Mouse (Mus musculus) adrenal gland, adult 2 months (tissue): ENCODE results near the gene Ppcdc. TPM values are rescaled to one million over a fixed set of nuclear protein-coding genes. Genes with fewer than 3 reads are reported as not detected.
"Not testable (repeated sequence)": the region's sequence is repeated elsewhere in the genome, so short reads cannot be mapped to it uniquely, and the experiment has no call there.

Experiments used
- DNase-seq: peaks from one replicate; pipeline ENCODE4 v3.0.0; 2021
- polyA plus RNA-seq: library from polyadenylated mRNA; depleted of rRNA; stranded (reverse); fragments of >200 nt; gene quantifications from 2 replicates; pipeline ENCODE4 v1.2.3, GENCODE M21; 2012
- total RNA-seq, 2 experiments: library from RNA; stranded (reverse); gene quantifications; 2 replicates each; pipeline ENCODE4 v1.2.3; 2021

Gene Ppcdc
- total and polyA plus RNA-seq, 3 experiments: 21.7 to 43.9 (median 21.9) TPM

DNA sequence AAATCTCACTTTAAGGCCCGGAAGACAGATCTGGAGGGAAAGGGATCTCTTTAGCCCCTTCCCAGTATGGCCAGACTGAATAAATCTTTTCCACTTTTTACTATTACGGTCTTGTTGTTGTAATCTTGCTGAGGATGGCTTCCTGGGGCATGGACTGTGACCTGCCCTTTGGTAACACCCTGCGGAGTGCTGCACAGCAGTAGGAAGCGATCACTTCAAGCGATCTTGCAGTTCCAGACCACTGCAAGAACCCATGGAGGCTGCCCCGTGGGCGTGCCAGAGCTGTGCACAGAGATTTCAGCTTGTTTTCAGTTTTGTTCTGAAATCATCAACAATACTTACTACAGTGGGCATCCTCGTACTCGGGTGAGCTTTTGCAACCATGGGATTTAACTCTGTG, 8.7 kb downstream of the Ppcdc start:
- DNase-seq: no peak

DNA sequence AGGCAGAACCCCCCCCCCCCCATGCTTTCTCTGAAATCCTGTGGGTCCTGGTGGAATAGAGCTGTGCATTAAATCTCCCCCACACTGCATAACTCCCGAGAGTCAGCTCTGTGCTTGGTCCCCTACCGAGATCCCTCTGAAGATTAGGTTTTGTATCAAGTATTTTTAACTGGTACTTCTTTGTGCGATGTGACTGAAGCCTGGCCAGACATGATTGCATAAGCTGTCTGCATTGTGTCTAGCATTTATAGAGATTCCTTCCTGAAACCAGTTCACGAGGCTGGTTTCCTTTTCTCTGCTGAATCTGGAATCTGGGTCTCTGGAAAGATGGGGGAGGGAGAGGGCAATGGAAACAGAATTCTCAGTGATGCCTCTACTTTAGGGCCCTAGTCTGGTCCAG, 11.5 kb downstream of the Ppcdc start:
- DNase-seq: no peak

DNA sequence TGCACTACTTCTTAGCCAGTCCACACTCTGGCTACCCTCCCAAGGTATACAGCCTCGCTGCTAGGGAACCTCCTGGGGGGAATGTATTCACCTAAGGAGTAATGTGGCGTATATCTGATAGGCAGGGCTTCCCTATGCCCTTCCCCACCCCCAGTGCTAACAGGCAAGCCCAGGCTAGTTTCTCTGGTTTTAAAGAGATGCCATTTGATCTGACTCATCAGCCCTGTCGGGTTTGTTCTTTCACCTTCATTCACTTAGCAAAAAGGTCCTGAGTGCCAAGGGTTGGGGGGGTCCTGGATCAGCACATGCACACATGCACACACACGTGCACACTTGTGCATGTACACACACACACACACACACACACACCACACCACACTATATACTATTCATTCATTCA, 12.0 kb downstream of the Ppcdc start:
- DNase-seq: no peak

DNA sequence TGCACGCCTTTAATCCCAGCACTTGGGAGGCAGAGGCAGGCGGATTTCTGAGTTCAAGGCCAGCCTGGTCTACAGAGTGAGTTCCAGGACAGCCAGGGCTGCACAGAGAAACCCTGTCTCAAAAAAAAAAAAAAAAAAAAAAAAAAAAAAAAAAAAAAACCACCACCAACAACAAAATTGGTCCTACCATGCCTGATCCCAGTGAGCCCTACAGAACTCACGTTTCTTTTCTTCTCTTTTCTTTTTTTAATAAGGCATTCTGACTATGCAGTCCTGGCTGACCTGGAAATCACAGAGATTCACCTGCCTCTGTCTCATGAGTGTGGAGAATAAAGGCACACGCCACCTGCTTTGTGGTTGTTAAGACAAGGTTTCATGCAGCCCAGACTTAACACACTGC, 12.8 kb downstream of the Ppcdc start:
- not testable (repeated sequence) for DNase-seq

DNA sequence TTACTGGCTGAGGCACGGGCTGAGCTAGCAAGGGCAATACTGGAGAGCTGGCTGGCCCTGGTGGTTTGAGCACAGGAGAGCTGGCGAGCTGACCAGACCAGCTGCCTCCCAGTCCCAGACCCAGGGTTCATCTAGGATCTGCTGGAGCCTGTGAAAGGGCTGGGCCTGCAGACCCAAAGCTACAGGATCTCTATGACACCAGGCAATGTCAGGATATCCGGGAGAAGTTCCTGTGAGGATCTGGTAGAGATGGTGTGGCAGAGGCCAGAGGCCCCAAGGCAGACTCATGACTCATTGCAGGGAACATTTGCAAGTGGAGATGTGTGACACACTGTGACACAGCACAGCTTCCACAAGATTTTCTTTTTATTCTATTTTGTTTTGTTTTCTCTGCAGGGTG, 14.8 kb downstream of the Ppcdc start:
- DNase-seq: peak; percentile 80

DNA sequence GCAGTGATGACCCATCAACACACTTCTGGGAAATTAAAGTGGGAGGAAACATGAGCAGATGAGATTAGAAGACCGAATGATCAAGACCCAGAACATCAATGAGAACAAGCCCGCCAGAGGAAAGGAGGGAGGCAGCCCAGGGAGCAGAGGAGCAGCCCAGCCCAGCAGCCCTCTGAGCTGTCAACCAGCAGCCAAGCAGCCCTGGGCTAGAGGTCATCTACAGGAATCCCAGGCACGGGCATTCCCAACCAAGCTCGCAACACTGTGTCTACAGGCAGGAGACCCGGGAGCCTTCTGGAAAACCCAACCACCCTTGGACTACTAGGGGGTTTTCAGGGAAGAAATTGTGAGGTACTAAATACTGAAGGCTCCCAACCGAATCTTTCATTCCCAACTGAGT, 15.9 kb downstream of the Ppcdc start:
- no peak for DNase-seq

DNA sequence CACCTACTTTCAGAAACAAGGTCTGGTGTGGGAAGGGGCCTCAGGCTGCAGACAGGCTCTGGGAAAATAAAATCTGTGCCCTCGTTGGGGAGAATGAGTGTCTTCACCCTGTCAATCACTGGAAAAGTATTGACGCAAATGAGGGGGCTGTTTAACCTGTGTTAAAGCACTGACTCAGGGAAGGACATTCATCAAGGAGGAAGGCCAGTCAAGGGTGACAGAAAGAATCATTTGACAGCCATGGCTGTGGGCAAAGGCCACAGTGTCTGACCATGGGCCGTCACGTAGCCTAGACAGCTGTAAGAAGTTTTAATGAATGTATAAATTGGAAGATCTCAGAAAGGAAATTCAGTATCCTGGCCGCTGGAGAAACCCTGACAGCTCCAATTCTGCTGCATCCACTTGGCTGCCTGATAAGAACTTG, 18.2 kb downstream of the Ppcdc start:
- DNase-seq: peak; percentile 73

DNA sequence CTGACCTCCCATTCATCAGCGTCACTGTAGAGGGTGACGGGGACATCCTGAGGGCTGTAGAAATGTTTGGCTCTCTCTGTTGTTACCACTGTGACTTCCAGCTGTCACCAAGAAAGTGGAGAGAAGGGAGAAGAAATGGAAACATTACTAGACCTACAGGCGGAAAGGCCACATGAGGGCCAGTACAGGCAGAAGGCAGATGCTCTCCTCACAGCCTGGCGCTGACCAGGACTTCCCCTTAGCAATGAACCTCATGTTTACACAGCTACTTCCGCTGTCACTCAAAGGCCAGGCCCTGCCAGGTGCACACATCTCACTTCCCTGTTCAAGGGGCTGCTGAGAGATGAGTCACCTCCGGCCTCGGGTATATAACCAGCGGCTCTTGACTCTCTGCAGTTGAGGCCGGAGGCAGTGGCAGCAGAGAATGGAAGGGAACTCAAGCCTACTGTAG, 18.8 kb downstream of the Ppcdc start:
- DNase-seq: peak; percentile 85

DNA sequence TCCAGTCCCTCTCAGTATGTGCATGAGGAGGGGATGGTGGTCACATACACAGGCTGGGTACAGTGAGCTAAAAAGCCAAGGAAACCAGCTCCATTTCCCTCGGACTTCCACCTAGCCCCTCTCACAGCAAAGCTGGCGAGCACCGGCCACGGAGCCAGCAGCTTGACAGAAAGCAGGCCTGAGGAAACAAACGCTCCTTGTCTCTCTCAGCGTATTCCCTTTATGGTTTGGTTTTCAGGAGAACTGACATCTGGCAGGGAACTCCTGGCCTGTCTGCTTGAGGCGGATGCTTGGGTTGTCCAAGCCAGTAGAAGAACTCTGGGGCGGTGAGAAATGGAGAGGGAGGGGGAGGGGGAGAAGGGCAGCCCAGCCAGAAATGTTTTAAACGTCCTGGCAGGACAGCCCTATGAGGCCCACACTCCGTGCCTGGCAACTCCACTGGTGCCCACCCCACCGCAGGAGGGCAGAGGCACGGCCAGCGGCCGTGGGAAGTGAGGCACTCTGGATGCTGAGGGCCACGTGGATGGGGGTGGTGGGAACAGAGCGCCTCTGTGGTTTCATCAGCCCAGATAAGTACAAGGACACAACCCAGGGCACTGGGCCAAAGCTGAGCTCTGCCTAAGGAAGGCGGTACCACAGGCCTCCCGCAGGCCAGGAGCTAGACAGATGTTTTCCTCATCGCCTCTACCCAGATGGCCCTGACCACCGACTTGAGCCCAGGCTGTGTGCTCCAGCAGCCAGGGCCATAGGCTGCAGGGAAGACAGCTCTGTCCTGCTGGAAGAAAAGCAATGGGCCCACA, 19.4 kb downstream of the Ppcdc start:
- peak; percentile 98 for DNase-seq

DNA sequence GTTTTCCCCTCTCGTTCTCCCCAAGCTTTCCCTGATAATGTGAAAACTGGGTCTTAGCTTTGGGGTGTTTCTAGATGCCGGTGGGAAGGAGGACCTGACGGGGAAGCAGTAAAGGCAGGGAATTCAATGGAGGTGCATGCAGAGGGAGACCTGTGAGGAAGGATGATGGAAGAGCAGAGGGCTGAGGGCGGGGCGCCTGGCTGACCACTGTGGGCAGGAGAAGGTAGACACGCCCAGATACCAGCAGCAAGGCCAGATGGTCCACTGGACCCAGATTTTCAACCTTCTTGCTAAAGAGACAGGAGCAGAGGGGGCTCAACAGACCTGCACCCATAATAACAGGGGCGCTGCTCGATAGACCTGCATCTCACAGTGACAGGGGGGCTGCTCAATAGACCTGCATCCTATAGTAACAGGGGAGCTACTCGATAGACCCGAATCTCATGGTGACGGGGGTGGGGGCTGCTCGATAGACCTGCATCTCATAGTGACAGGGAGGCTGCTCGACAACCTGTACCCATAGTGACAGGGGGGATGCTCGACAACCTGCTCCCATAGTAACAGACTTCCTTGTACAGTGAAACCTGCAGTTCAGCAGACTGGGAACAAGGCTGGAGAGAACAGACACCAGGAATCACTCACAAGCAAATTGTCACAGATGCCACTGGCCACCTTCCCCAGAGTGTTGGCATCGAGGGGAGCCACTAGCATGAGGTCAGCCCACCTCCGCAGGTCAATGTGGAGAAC, 20.2 kb downstream of the Ppcdc start:
- no peak for DNase-seq

DNA sequence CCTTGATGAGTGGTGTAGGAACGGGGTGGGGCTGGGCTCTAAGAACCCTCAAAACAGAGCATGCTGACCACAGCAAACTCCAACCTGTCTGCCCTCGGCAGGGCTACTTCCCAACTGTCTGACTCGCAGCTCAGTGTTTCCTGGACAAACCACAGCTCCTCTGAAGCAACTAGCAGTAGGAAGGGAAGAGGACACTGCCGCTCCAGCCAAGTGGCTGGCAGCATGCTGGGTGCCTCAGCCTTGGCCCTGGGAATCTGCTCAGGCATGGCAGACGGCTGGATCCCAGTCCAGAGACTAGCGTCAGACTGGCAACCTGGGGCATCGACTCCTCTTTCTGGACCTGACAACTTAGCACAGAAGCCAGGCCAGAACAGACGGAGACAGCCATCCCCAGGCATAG, 22.6 kb downstream of the Ppcdc start:
- peak; percentile 36 for DNase-seq

DNA sequence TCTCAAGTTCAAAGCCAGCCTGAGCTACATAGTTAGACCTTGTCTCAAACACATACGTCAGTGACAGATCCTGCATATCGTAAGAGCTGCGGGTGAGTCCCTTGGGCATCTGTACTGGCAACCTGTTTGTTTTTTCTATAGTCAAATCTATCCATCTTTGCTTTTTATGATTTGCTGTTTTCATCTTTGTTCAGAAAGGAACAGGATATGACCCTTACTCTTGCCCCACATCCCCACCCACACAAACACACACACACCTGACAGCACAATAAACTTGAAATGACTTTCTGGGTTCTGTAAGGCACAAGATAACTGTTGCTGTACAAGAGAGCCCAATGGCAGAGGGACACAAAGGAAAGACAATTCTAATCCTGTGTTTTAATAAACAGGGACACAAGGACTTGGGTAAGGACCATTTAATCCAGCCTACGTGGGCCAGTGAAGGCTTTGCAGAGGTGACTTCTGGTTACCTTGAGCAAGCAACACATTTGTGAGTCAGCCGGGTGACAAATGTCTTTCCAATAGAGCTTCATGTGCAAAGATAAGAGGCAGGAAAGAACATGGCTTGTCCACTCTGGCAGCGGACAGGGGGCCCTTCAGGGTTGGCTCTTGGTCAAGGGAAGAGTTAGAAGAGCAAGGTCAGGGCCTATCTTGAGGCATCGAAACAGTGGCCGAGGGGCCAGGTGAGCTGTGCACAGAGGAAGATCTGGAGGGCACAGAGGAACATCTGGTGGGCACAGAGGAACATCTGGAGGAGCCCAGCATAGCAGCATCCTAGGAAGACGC, 32.6 kb downstream of the Ppcdc start:
- no peak for DNase-seq

DNA sequence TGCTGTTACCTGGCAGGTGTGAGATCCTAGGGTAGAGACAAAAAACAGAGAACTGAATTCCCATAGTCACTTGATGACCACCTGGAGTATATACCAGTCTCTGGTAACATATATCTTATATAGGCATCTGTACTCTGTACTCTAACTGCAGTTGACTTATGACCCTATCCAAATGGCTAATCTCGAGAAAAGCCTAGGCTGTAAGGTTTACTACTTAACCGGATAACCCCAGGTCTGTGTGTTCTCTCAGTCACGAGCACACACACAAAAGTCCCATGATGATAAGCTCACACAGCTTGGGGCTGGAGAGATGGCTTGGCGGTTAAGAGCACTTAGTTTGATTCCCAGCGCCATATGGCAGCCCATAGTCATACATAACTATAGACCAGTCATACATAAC, 33.5 kb downstream of the Ppcdc start:
- DNase-seq: no peak

DNA sequence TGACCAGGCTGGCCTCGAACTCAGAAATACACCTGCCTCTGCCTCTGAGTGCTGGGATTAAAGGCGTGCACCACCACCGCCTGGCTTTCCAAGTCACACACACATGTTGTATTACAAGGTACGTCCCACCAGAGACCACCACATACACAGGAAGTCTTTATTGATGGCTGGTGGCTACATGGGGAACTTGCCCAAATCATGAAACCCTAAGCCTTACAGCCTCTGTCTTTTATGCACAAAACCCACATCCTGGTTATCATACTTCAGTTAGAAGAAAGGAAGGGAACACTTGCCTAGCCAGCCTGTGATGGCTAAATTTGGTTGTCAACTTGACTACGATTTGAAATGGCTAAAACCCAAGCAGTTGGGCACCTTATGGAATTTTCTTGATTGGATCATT, 35.9 kb downstream of the Ppcdc start:
- DNase-seq: no peak

DNA sequence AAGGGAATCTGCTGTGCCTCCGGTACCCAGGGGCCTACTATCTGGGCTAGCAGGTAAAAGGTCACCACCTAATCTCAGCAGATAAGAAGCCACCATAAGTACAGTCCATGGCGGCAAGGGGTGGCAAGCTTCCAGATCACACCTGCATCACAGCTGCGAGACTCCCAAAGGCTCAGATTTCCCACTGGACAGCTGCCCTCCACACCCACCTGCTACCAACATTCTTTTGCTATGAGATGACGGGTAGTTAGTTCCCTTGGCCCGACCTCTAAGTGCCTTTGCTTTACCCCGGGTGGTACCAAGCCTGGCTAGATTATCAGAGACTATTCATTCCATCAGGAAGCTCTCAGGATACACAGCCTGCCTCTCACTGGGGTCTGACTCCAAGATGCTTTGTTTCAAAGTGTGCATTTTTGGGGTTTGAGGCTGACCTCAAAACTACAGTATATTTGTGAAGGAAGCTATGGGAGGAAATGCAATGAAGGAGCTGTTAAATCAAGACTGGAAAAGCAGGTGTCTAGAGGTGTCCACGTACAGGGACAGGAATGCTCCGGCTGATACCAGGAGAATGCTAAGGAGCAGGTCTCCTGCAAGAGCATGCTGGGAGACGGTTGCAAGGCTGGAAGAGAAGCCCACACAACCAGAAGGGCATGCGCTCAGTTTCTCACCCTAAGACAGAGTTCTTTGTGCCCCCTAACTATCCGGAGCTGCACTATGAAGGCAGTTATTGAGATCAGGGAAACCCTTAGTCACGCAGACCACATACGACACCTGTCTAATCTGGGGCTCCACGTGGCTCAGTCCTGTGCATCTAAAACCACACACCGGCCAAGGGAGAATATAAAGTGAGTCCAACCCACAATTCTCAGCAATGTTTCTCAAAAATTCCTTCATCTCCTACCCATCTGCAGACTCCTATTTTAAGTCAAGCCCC, 37.3 kb downstream of the Ppcdc start:
- no peak for DNase-seq

DNA sequence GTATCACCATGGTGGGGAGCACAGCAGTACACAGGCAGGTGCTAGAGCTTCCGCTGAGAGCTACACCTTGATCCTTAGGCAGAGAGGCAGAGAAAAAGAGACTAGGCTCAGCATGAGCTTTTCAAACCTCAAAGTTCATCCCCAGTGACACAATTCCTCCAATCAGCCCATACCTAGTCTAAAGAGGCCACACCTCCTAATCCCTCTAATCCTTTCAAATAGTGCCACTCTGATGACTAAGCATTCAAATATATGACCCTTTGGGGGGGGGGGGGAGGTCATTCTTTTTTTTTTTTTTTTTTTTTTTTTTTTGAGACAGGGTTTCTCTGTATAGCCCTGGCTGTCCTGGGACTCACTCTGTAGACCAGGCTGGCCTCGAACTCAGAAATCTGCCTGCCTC, 41.2 kb downstream of the Ppcdc start:
- no peak for DNase-seq

DNA sequence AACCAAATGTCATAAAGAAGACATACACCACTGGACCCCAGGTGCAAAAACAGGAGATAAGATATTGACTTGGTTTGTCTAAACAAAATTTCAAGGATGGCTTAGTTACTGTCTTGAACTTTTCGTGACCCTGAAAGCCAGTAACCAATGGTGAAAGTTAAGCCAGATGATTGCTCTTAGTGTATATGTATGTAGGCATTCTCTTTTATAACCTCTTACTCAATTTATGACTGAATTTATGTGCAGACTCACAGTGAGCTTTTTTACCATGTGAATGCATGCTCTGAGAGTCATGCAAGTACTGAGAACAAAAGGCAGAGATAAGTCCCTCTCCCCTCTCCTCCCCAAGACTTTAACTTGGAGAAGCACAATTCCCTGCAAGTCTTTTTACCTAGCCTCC, 47.0 kb downstream of the Ppcdc start:
- DNase-seq: no peak

DNA sequence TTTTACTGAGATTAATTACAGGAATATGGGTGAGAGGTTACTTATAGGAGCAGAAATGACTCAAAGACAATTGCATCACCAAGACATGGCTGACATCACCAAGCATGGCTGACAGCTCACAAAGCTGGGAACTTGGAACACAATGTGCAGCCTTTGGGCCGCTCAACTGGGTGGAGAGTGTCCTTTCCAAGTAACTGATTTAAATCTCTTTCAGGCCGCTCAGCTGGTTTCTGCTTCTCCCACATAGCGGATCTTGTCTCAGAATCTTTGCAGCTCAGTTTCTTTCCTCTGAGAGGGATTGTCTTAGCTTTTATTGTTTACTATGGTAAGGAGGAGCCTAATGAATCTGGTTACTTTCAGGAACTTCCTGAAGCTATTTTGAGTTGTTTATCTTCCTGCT, 49.1 kb downstream of the Ppcdc start:
- DNase-seq: no peak

DNA sequence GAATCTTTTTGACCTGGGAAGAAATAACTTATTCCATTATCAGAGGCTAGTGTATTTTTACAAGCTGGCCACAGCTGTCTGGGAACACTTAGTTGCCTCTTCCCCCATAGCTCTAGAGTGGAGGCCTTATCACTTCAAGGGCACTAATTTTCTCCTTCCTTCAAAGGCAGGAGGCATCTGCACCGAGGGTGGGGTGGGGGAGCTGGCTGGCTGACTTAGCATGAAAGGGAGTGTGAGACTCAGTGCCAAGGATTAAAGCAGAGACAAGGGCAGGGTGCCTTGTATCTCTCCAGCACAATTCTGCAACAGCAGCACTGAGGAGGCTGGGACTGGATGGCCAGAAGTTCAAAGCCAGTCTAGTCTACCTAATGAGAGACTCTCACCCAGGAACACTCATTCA, 50.8 kb downstream of the Ppcdc start:
- no peak for DNase-seq

DNA sequence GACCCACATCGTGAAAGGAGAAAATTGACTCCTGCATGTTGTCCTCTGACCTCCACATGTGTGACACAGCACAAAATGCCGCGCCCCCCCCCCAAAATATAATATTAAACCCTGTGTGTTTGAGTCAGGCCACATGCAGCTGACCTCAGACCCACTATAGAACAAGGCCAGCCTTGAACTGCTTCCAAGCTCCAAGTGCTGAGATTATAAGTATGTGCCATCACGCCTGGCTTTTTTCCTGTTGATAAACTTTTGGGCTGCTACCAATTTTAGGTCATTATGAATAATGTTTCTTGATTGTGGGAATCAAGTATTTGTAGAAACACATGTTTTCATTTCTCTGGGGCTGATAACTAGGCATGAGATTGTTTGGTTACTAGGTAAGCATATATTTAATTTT, 53.0 kb downstream of the Ppcdc start:
- peak; percentile 10 for DNase-seq

DNA sequence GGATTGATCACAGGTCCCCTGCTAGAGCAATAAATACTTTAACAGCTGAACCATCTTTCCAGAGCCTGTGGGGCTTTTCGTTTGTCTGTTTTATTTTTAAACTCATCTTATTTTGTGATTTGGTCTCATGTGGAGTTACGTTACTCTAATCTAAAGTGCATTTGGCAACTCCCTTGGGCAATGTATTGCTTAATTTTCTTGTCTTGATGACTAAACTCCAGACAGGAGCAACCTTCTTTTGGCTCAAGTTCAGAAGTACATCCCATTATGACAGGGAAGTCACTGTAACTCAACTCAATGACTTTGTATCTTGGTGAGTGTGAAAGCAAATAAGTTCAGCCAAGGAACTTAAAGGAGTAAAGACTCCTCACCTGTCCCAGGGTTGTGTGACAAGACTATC, 55.3 kb downstream of the Ppcdc start:
- DNase-seq: no peak

DNA sequence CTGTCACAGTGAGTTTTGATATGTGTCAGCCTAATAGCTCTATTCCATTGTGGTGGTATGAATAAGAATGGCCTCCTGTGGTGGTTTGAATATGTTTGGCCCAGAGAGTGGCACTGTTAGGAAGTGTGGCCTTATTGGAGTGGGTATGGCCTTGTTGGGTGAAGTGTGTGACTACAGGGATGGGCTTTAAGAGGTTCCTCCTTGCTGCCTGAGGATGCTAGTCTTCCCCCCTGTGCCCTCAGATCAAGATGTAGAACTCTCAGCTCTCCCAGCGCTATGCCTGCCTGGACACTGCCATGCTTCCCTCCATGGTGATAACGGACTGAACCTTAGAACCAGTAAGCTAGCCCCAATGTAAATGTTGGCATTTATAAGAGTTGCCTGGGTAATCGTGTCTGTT, 78.9 kb downstream of the Ppcdc start:
- DNase-seq: no peak
